Mouse (Mus musculus): Measurements from ENCODE around the gene Lpcat2. TPM values are rescaled to one million over a fixed set of nuclear protein-coding genes. Genes with fewer than 3 reads are reported as not detected.

The Lpcat2 gene
- total RNA-seq, 2 experiments from 2014 or later: 8.3 to 11.1 TPM

- intact Hi-C loops (cut with DNase I): no loop called here
- no peak for DNase-seq (ENCODE audit: low spot score in 2 of 2)
These were observed 47.8 kb downstream of the Lpcat2 start for GRCm38 (mm10) chr8:92902981-92903380.

- DNase-seq (ENCODE audit: low spot score in 2 of 2): no peak
- intact Hi-C loops (cut with DNase I): no loop called here
These were observed 48.5 kb downstream of the Lpcat2 start for GRCm38 (mm10) chr8:92903488-92904135.

- intact Hi-C loops (cut with DNase I): no loop called here
- no peak for DNase-seq (ENCODE audit: low spot score in 2 of 2)
These were observed 51.4 kb downstream of the Lpcat2 start for GRCm38 (mm10) chr8:92906553-92906952.

- intact Hi-C loops (cut with DNase I): no loop called here
These were observed 53.3 kb downstream of the Lpcat2 start for GRCm38 (mm10) chr8:92908448-92908847.

GRCm38 (mm10) chr8:92911477-92911876 is 56.3 kb downstream of the Lpcat2 start:
- no peak for DNase-seq (ENCODE audit: low spot score in 2 of 2)
- intact Hi-C loops (cut with DNase I): no loop called here

More at GRCm38 (mm10) chr8:92908448-92908847, 53.3 kb downstream of the Lpcat2 start:
- DNase-seq (ENCODE audit: low spot score in 2 of 2): no peak

GRCm38 (mm10) chr8:92913396-92913795 is 58.3 kb downstream of the Lpcat2 start:
- no peak for DNase-seq (ENCODE audit: low spot score in 2 of 2)
- intact Hi-C loops (cut with DNase I): no loop called here

GRCm38 (mm10) chr8:92916082-92916481 is 60.9 kb downstream of the Lpcat2 start:
- DNase-seq (ENCODE audit: low spot score in 2 of 2): no peak
- intact Hi-C loops (cut with DNase I): no loop called here

GRCm38 (mm10) chr8:92921768-92922167 is 66.6 kb downstream of the Lpcat2 start:
- intact Hi-C loops (cut with DNase I): no loop called here
- no peak for DNase-seq (ENCODE audit: low spot score in 2 of 2)

GRCm38 (mm10) chr8:92928986-92929385 is 73.8 kb downstream of the Lpcat2 start:
- intact Hi-C loops (cut with DNase I): no loop called here
- DNase-seq (ENCODE audit: low spot score in 2 of 2): no peak

GRCm38 (mm10) chr8:92938056-92938455 is 82.9 kb downstream of the Lpcat2 start:
- intact Hi-C loops (cut with DNase I): no loop called here
- no peak for DNase-seq (ENCODE audit: low spot score in 2 of 2)

- intact Hi-C loops (cut with DNase I): no loop called here
- DNase-seq (ENCODE audit: low spot score in 2 of 2): no peak
These were observed 93.9 kb downstream of the Lpcat2 start for GRCm38 (mm10) chr8:92949071-92949470.

- intact Hi-C loops (cut with DNase I): no loop called here
- no peak for DNase-seq (ENCODE audit: low spot score in 2 of 2)
These were observed 95.7 kb downstream of the Lpcat2 start for GRCm38 (mm10) chr8:92950639-92951371.

GRCm38 (mm10) chr8:92954044-92954443 is 98.9 kb downstream of the Lpcat2 start:
- DNase-seq (ENCODE audit: low spot score in 2 of 2): no peak
- intact Hi-C loops (cut with DNase I): no loop called here

- no peak for DNase-seq (ENCODE audit: low spot score in 2 of 2)
- intact Hi-C loops (cut with DNase I): no loop called here
These were observed 104.6 kb downstream of the Lpcat2 start, which contains the start of gene Slc6a2 for GRCm38 (mm10) chr8:92959779-92960178. Gene Slc6a2 (plus strand): TSS chr8:92960079.

GRCm38 (mm10) chr8:92960451-92960911 is 105.3 kb downstream of the Lpcat2 start:
- intact Hi-C loops (cut with DNase I): no loop called here
- no peak for DNase-seq (ENCODE audit: low spot score in 2 of 2)

GRCm38 (mm10) chr8:92961088-92961487 is 105.9 kb downstream of the Lpcat2 start:
- intact Hi-C loops (cut with DNase I): no loop called here
- no peak for DNase-seq (ENCODE audit: low spot score in 2 of 2)

- no peak for DNase-seq (ENCODE audit: low spot score in 2 of 2)
- intact Hi-C loops (cut with DNase I): no loop called here
These were observed 109.4 kb downstream of the Lpcat2 start for GRCm38 (mm10) chr8:92964556-92964955.

All from left cerebral cortex, postnatal 14 days (tissue).